Mouse (Mus musculus) CD4-positive naive resting alpha-beta T cell, adult 76 days (primary cell): ENCODE data around the gene Dsel. TPM values are rescaled to one million over a fixed set of nuclear protein-coding genes. Genes with fewer than 3 reads are reported as not detected.

Source experiments
- total RNA-seq: library from RNA; stranded (reverse); gene quantifications from one replicate; pipeline ENCODE4 v1.2.4, GENCODE M21; 2023

The Dsel gene
- 3.6 TPM for total RNA-seq

DNA sequence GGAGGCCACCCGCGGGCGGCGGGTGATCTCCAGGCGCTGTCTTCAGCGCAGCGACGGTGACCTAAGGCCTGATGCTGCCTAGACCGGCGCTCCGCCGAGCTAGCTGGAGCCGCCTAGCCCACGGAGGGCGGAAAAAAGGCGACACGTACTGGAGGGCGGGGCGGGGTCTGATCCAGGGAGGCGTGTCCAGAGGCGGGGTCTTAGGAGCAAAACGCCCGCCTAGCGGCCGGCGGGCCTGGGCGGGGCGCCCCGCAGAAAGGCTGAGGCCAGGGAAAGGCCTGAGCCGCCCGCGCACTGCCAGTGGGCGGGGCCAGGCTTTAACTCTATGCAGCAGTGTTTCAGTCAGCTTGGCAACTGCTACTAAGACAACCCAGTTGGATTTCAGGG, at the start of gene Dsel:
Gene Dsel (minus strand): TSS at position 140 of the 387 bp plus-strand sequence.

